Mouse (Mus musculus) testis, adult 2 months (tissue): ENCODE measurements around the gene Slx4. TPM values are rescaled to one million over a fixed set of nuclear protein-coding genes. Genes with fewer than 3 reads are reported as not detected.

Source experiments
- H3K27ac ChIP-seq: fragments of 200-500 bp; 2 replicates; pipeline ENCODE4 v1.5.1; 2012; ENCODE audit warnings: low read depth, low read length; ENCODE audit not compliant: control insufficient read depth, insufficient read depth
- H3K27me3 ChIP-seq: fragments of 200-500 bp; 2 replicates; pipeline ENCODE4 v1.6.1; 2012; ENCODE audit warnings: mild to moderate bottlenecking, low read length, moderate library complexity; ENCODE audit not compliant: control insufficient read depth, insufficient read depth
- H3K36me3 ChIP-seq: fragments of 200-500 bp; 2 replicates; pipeline ENCODE4 v1.6.1; 2012; ENCODE audit warnings: mild to moderate bottlenecking, low read length; ENCODE audit not compliant: control insufficient read depth, insufficient read depth
- H3K4me1 ChIP-seq: fragments of 200-500 bp; 2 replicates; pipeline ENCODE4 v1.6.1; 2012; ENCODE audit warnings: low read length; ENCODE audit not compliant: control insufficient read depth, insufficient read depth
- H3K4me3 ChIP-seq: fragments of 200-500 bp; 2 replicates; pipeline ENCODE4 v1.5.1; 2012; ENCODE audit warnings: low read depth, mild to moderate bottlenecking, low read length, moderate library complexity, mixed read lengths; ENCODE audit not compliant: control insufficient read depth
- CTCF ChIP-seq: fragments of 200-500 bp; IDR thresholded peaks from 2 replicates; pipeline ENCODE4 v1.5.1; 2012; ENCODE audit warnings: low read depth, mild to moderate bottlenecking, inconsistent platforms, low read length, moderate library complexity; ENCODE audit not compliant: control insufficient read depth, insufficient read depth, insufficient replicate concordance
- POLR2A ChIP-seq: fragments of 200-500 bp; IDR thresholded peaks from 2 replicates; pipeline ENCODE4 v1.6.1; 2012; ENCODE audit warnings: low read depth, mild to moderate bottlenecking, inconsistent platforms, low read length, moderate library complexity; ENCODE audit not compliant: control insufficient read depth
- polyA plus RNA-seq: library from polyadenylated mRNA; depleted of rRNA; stranded (reverse); fragments of >200 nt; gene quantifications from 2 replicates; pipeline ENCODE4 v1.2.3, GENCODE M21; 2012; rRNA removed

Slx4 gene
- polyA plus RNA-seq, 1 experiment = 175 TPM

- H3K36me3 ChIP-seq = no peaks in the 10 kb centered on the region; the same call in none of the 2 replicates
- H3K27ac ChIP-seq = no peak overlapping the region
- no peak for TF ChIP-seq POLR2A
- TF ChIP-seq CTCF = no peak
- H3K4me1 ChIP-seq = no peaks in the 10 kb centered on the region
- H3K27me3 ChIP-seq = no peaks in the 10 kb centered on the region
- H3K4me3 ChIP-seq = no peak overlapping the region
These were observed 74.4 kb downstream of the Slx4 start for GRCm38 (mm10) chr16:3929151-3929550.

Other genes with a start within 250 kb of the Slx4 start
- gene Olfr15, start 172.9 kb downstream of the Slx4 start, polyA plus RNA-seq = not detected in 2 replicates
- gene Zfp174, start 156.5 kb downstream of the Slx4 start, polyA plus RNA-seq = 1.5 TPM in 2 replicates
- gene Naa60, start 131.4 kb downstream of the Slx4 start, polyA plus RNA-seq = 127 and 130 TPM in 2 replicates
- 11.2 and 14.3 TPM in 2 replicates for gene Zfp597, start 119.2 kb downstream of the Slx4 start, polyA plus RNA-seq
- 0.12 TPM in 1 of 2 replicates, not detected in the other for gene Gm20695, start 119.1 kb downstream of the Slx4 start, polyA plus RNA-seq
- gene 1700037C18Rik, start 95.1 kb downstream of the Slx4 start, polyA plus RNA-seq = 364 and 366 TPM in 2 replicates
- gene Cluap1, start 95.0 kb downstream of the Slx4 start, polyA plus RNA-seq = 26.2 and 29.4 TPM in 2 replicates
- gene Nlrc3, start 27.1 kb downstream of the Slx4 start, polyA plus RNA-seq = 0.64 and 0.80 TPM in 2 replicates
- 0.14 and 0.17 TPM in 2 replicates for gene Dnase1, start 33.2 kb upstream of the Slx4 start, polyA plus RNA-seq
- gene Trap1, start 74.1 kb upstream of the Slx4 start, polyA plus RNA-seq = 70.0 and 72.4 TPM in 2 replicates
- 14.0 and 15.0 TPM in 2 replicates for gene Crebbp, start 210.2 kb upstream of the Slx4 start, polyA plus RNA-seq